Mouse (Mus musculus) lung, embryonic 15.5 days (tissue): Measurements from ENCODE around the gene Vipas39. TPM values are rescaled to one million over a fixed set of nuclear protein-coding genes. Genes with fewer than 3 reads are reported as not detected.
"Not testable (repeated sequence)": the region's sequence is repeated elsewhere in the genome, so short reads cannot be mapped to it uniquely, and the experiment has no call there.

ENCODE experiments used
- ATAC-seq: fragments of 200-750 bp; cut with Nextera tagmentation; 2 replicates; pipeline ENCODE4 v1.8.0; 2017; ENCODE audit warnings: moderate number of reproducible peaks, borderline replicate concordance; ENCODE audit not compliant: low FRiP score, low TSS enrichment; ENCODE audit errors: extremely low read depth
- H3K27ac ChIP-seq: fragments of 300-500 bp; sonication (generic); 2 replicates; pipeline ENCODE4 v1.5.1; 2015; ENCODE audit warnings: moderate library complexity, mild to moderate bottlenecking, inconsistent platforms
- H3K27me3 ChIP-seq: fragments of 300-500 bp; sonication (generic); 2 replicates; pipeline ENCODE4 v1.6.1; 2015; ENCODE audit warnings: inconsistent platforms
- H3K36me3 ChIP-seq: fragments of 300-500 bp; sonication (generic); 2 replicates; pipeline ENCODE4 v1.6.1; 2015; ENCODE audit warnings: inconsistent platforms
- H3K4me1 ChIP-seq: fragments of 300-500 bp; sonication (generic); 2 replicates; pipeline ENCODE4 v1.6.1; 2015; ENCODE audit warnings: inconsistent platforms
- H3K4me2 ChIP-seq: fragments of 300-500 bp; sonication (generic); 2 replicates; pipeline ENCODE4 v1.6.1; 2015; ENCODE audit warnings: inconsistent platforms, mild to moderate bottlenecking, moderate library complexity
- H3K4me3 ChIP-seq: fragments of 300-500 bp; sonication (generic); 2 replicates; pipeline ENCODE4 v1.5.1; 2015; ENCODE audit warnings: mild to moderate bottlenecking, inconsistent platforms
- H3K9ac ChIP-seq: fragments of 300-500 bp; sonication (generic); 2 replicates; pipeline ENCODE4 v1.6.1; 2015; ENCODE audit warnings: inconsistent platforms
- H3K9me3 ChIP-seq: fragments of 300-500 bp; sonication (generic); 2 replicates; pipeline ENCODE4 v1.6.1; 2016; ENCODE audit warnings: inconsistent platforms
- WGBS: fragments of 180-500 bp; shearing (Covaris S2); methylation state at CpG from one replicate; pipeline ENCODE4 v1.1.7; 2015; 5-methylcytosine and 5-hydroxymethylcytosine counted together
- polyA plus RNA-seq: library from polyadenylated mRNA; unstranded; fragments of >200 nt; fragmentation: Nextera tagmentation; extraction: Ambion mirVana; gene quantifications from 2 replicates; pipeline ENCODE4 v1.2.1, GENCODE M21; 2015

Gene Vipas39
- polyA plus RNA-seq, 1 experiment from 2014 or later, result 40.7 TPM

- no peak overlapping the region for H3K4me3 ChIP-seq
- H3K36me3 ChIP-seq, result no peaks in the 10 kb centered on the region
- 66% methylated on average over 2 of the region's 2 CpGs for WGBS
- no peak overlapping the region for H3K9ac ChIP-seq
- H3K4me1 ChIP-seq, result no peaks in the 10 kb centered on the region
- H3K4me2 ChIP-seq, result no peak overlapping the region
- H3K9me3 ChIP-seq, result no peaks in the 10 kb centered on the region
- H3K27ac ChIP-seq, result no peak overlapping the region
- H3K27me3 ChIP-seq, result no peaks in the 10 kb centered on the region
- ATAC-seq, result no peak
Measured at GRCm38 (mm10) chr12:87216053-87216452, 50.0 kb downstream of the Vipas39 start.

GRCm38 (mm10) chr12:87212844-87213606 is 53.0 kb downstream of the Vipas39 start:
- Histone ChIP-seq H3K36me3 (no peaks in the 10 kb centered on the region), H3K4me1 (no peaks in the 10 kb centered on the region), H3K4me3 (no peak overlapping the region), H3K9ac (no peak overlapping the region), H3K9me3 (no peaks in the 10 kb centered on the region), H3K4me2 (no peak overlapping the region), H3K27ac (no peak overlapping the region), H3K27me3 (no peaks in the 10 kb centered on the region)
- ATAC-seq, result no peak
- 45% methylated on average over 2 of the region's 2 CpGs for WGBS

- H3K4me3 ChIP-seq, ATAC-seq: not testable (repeated sequence)
- 88% methylated on average over 5 of the region's 5 CpGs for WGBS
Measured at GRCm38 (mm10) chr12:87205789-87206188, 60.3 kb downstream of the Vipas39 start.

DNA sequence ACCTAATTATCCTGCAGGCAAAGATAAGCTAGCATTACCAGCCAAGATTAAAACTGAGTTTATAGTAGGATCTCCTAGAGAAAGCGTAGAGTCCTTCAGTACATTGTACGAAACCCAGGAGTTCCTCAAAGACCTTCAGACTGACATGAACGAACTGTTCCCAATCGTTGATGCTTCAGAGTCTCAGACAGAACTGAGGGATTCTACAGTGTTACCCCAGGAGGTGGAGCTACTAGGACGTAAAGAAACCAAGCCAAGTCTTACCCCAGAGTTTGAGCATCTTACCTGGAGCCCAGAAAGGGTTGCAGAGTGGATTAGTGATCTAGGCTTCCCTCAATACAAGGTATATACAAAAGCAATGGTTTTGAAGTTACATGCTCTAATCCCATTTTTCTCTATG is 64.4 kb downstream of the Vipas39 start:
- ATAC-seq, result no peak
- Histone ChIP-seq H3K9ac (no peak overlapping the region), H3K9me3 (no peaks in the 10 kb centered on the region), H3K27ac (no peak overlapping the region), H3K27me3 (no peaks in the 10 kb centered on the region), H3K36me3 (no peaks in the 10 kb centered on the region), H3K4me2 (no peak overlapping the region), H3K4me3 (no peak overlapping the region), H3K4me1 (peaks cover 7% of the 10 kb centered on the region)
- WGBS, result 63% methylated on average over 5 of the region's 5 CpGs

More at GRCm38 (mm10) chr12:87205789-87206188, 60.3 kb downstream of the Vipas39 start:
- H3K27ac ChIP-seq, H3K4me1 ChIP-seq, H3K9me3 ChIP-seq, H3K27me3 ChIP-seq, H3K36me3 ChIP-seq, H3K9ac ChIP-seq, H3K4me2 ChIP-seq: not testable (repeated sequence)

GRCm38 (mm10) chr12:87199973-87200586 is 66.0 kb downstream of the Vipas39 start, which contains the start of gene Tmed8:
Gene Tmed8, minus strand, starts transcription at chr12:87200454.
- H3K27ac ChIP-seq, result peak within 1 kb of the TSS; percentile 61
- WGBS, result under 1% methylated on average over 64 of the region's 70 CpGs

DNA sequence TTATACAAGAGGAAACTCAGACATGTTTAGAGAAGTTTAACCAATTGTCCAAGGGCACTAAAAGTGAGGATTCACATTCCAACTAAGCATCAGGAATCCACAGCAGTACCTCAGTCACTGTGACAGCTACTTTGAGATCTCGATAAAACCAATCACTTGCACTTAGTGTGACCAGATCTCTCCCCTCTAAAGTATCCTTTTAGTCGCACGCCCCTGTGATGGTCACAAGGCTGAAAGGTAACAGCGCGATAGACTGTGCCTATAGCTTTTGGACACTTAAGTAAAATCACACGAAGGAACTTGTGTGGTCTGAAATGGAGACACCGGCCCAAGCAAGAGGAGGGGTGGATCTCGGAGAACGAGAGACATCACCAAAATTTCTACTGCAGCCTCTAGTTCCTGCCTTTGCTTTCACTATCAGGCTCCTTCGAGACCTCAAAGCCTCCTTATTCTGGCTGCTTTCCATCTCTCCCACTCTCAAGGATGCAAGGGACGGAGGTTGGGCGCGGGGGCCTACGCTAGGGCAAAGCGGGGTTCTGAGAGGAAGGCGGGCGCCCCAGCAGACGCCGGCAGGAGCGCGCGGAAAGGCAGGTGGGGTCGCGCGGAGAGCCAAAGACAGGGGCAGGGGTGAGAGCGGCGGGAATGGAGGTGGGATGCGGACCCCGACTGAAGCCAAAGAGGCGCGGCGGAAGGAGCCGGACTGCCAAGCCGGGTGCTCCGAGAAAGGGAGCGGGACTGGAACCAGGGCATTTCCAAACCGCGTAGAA is 66.7 kb downstream of the Vipas39 start, which contains the start of gene Samd15:
Gene Samd15 (plus strand): TSS at position 518 of the 767 bp plus-strand sequence.
- H3K27ac ChIP-seq, result peak within 1 kb of the TSS; percentile 61

More at GRCm38 (mm10) chr12:87199973-87200586, 66.0 kb downstream of the Vipas39 start, which contains the start of gene Tmed8:
- Histone ChIP-seq H3K9ac (peak within 1 kb of the TSS; percentile 88), H3K27me3 (no peaks in the 10 kb centered on the region), H3K4me3 (peak within 1 kb of the TSS; percentile 86), H3K4me1 (peaks cover 7% of the 10 kb centered on the region), H3K4me2 (peak within 1 kb of the TSS; percentile 94), H3K9me3 (no peaks in the 10 kb centered on the region), H3K36me3 (no peaks in the 10 kb centered on the region)
- peak; percentile 96 for ATAC-seq

GRCm38 (mm10) chr12:87198792-87199191 is 67.3 kb downstream of the Vipas39 start:
- WGBS, result 55% methylated on average over 6 of the region's 6 CpGs
- Histone ChIP-seq H3K9me3 (no peaks in the 10 kb centered on the region), H3K36me3 (no peaks in the 10 kb centered on the region), H3K4me1 (peaks cover 7% of the 10 kb centered on the region), H3K27ac (no peak overlapping the region), H3K4me3 (peak overlapping the region; percentile 86), H3K4me2 (peak overlapping the region; percentile 94), H3K27me3 (no peaks in the 10 kb centered on the region), H3K9ac (peak overlapping the region; percentile 88; the same call in 1 of the 2 replicates)
- no peak for ATAC-seq

More for the DNA sequence above, 66.7 kb downstream of the Vipas39 start, which contains the start of gene Samd15:
- peaks cover 7% of the 10 kb centered on the region for H3K4me1 ChIP-seq
- 1% methylated on average over 38 of the region's 38 CpGs for WGBS
- H3K9me3 ChIP-seq, result no peaks in the 10 kb centered on the region
- ATAC-seq, result peak; percentile 53
- no peaks in the 10 kb centered on the region for H3K27me3 ChIP-seq
- no peaks in the 10 kb centered on the region for H3K36me3 ChIP-seq
- H3K4me2 ChIP-seq, result peak within 1 kb of the TSS; percentile 94
- H3K9ac ChIP-seq, result peak within 1 kb of the TSS; percentile 88
- peak within 1 kb of the TSS; percentile 86 for H3K4me3 ChIP-seq

GRCm38 (mm10) chr12:87196310-87196709 is 69.7 kb downstream of the Vipas39 start:
- no peaks in the 10 kb centered on the region for H3K36me3 ChIP-seq
- H3K4me2 ChIP-seq, result no peak overlapping the region
- no peaks in the 10 kb centered on the region for H3K27me3 ChIP-seq
- peaks cover 7% of the 10 kb centered on the region for H3K4me1 ChIP-seq
- H3K27ac ChIP-seq, result no peak overlapping the region
- ATAC-seq, result no peak
- H3K9me3 ChIP-seq, result no peaks in the 10 kb centered on the region
- no peak overlapping the region for H3K4me3 ChIP-seq
- no peak overlapping the region for H3K9ac ChIP-seq

DNA sequence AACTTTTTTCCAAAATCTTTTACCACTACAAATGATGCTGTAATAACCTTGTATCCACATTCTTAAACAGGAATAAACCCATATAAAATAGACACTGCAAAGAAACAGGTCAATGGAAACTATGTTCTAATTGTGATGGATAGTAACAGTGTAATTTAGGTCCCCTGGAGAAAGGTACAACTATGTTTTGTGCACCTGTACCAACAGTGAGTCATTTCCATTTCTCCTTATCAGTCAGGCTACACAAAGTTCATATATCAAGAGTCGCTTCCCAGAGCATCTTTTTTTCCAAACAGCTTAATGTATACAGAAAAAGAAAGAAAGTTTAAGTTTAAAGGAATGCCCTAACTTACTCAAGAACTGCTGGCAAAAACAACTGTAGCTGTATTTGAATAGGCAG is 71.0 kb downstream of the Vipas39 start:
- Histone ChIP-seq H3K27ac (no peak overlapping the region), H3K4me2 (no peak overlapping the region), H3K4me3 (no peak overlapping the region), H3K36me3 (no peaks in the 10 kb centered on the region), H3K9ac (no peak overlapping the region), H3K4me1 (peaks cover 7% of the 10 kb centered on the region), H3K9me3 (no peaks in the 10 kb centered on the region), H3K27me3 (no peaks in the 10 kb centered on the region)
- ATAC-seq, result no peak
- WGBS, result 33% methylated on average over 1 of the region's 1 CpGs

- Histone ChIP-seq H3K9me3 (no peaks in the 10 kb centered on the region), H3K4me2 (no peak overlapping the region), H3K9ac (no peak overlapping the region), H3K4me3 (no peak overlapping the region), H3K27ac (no peak overlapping the region), H3K27me3 (no peaks in the 10 kb centered on the region), H3K36me3 (no peaks in the 10 kb centered on the region), H3K4me1 (no peaks in the 10 kb centered on the region)
- ATAC-seq, result no peak
- 86% methylated on average over 3 of the region's 3 CpGs for WGBS
Measured at GRCm38 (mm10) chr12:87193008-87193407, 73.0 kb downstream of the Vipas39 start.
